Mouse (Mus musculus) 3T3-L1 (cell line): ENCODE results near the gene Eif4h.
A peak's percentile ranks its signal among the peaks of the same experiment; 100 is the strongest.

Experiments used
- DNase-seq: peaks from one replicate; pipeline ENCODE4 v3.0.0-alpha.2; 2015; ENCODE audit warnings: low read depth, low spot score

Gene Eif4h

DNA sequence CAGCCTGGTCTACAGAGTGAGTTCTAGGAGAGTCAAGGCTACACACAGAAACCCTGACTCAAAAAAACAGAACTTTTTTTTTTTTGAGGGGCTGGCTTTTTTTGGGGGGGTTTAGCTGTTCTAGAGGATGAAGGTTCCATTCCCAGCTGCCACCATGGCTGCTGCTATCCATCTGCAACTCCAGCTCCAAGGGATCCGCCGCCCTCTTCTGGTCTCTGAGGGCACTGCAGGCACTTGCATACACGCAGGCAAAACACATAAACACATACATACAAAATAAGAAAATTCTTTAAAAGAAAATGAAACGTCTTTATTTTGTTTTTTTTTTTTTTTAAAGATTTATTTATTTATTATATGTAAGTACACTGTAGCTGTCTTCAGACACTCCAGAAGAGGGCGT, 11.6 kb upstream of the Eif4h start:
- peak; percentile 69 for DNase-seq

DNA sequence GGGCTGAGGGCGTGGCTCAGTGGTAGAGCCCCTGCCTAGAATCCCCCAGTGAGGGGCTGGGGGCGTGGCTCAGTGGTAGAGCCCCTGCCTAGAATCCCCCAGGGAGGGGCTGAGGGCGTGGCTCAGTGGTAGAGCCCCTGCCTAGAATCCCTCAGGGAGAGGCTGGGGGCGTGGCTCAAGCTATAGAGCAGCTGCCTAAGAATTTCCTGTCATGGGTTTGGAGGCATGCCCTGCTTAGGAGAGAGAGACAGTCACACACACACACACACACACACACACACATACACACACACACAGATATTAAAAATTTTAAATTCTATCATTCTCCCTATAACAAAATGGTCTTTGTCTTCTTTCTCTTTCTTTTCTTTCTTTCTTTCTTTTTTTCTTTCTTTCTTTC, 9.7 kb upstream of the Eif4h start:
- DNase-seq = peak; percentile 78

GRCm38 (mm10) chr5:134647394-134647793, 8.1 kb upstream of the Eif4h start:
- no peak for DNase-seq

- DNase-seq = no peak
These were observed 7.2 kb upstream of the Eif4h start for GRCm38 (mm10) chr5:134646461-134646860.

- DNase-seq = peak; percentile 59
These were observed 5.4 kb upstream of the Eif4h start for GRCm38 (mm10) chr5:134644643-134645118.

DNA sequence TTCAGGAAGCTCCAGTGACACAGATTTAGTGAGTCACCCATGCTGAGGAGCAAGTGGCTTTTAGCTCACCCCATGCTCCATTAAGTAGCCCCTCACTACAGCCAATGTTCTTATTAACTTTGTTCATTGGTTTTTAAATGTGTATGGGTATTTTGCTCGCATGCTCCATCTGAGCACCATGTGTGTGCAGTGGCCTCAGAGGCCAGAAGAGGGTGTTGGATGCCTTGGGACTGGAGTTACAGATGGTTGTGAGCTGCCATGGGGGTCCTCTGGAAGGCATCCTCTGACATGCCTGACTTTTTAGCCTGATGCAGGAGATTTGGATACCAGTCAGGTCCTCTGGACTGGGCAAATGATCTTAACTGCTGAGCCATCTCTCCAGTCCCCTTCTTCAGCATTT, 4.8 kb upstream of the Eif4h start:
- no peak for DNase-seq

- DNase-seq = no peak
These were observed 1.1 kb upstream of the Eif4h start for GRCm38 (mm10) chr5:134640371-134640770.

- DNase-seq = peak; percentile 37
These were observed 625 bp downstream of the Eif4h start for GRCm38 (mm10) chr5:134638461-134639268.

DNA sequence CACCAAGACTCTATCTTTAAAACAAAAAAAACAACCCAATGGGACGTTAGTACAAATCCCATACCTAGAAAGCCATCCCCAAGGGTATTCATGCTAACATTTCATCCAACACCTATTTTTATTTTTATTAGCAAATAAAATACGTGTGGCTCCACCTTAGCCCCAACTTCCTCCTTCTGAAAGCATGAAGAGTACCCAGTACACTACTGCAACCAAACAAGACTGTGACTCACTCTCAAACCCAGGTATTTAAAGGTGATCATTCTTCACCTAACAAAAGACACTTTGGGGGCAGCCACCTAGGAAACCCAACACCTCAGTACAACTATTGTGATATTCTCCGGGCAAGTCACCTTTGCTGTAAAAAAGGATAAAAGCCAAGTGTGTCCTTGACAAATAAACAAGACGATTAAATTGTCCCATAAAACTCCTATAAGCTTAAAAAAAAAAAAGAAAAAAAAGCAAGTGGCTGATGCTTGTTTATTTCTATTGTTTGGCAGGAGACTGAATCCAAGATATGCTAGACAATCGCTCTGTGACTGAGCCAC, 1.4 kb downstream of the Eif4h start:
- DNase-seq = no peak

- no peak for DNase-seq
These were observed 6.4 kb downstream of the Eif4h start for GRCm38 (mm10) chr5:134632841-134633240.

DNA sequence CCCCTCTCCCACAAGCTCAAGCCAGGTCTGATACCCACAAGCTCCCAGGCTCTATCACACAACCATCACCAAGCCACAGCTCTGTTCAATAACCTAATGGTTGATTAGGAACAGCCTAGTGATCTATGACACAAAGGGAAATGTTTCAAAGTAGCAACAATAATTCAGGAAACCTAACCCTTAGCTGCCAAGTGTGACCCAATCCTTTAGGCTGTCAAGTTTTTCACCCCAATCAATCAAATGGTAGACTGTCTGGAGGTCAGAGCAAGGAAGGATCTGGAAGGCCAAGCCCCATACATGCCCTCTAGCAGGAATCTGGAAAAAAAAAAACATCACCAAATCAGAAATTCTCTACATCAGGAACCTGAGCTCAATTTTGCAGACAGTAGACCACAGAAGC, 8.5 kb downstream of the Eif4h start:
- DNase-seq = no peak

DNA sequence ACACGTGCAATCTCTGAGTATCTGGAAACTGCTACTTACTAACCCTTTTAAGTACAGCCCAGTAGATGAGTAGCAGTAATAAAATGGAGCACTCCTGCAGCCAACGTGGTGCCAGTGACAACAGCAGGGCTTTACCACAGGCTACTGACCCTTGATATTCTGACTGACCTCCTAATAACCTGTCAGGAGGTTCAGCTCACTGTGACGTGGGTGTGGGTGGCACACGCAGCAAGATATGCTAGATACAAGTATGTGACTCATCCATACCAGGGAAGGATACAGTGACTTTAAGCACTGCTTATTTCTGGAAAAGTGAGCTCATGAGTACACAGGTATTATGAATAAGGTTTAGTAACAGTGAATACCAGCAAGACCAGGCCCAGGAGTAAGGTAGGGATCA, 9.8 kb downstream of the Eif4h start:
- DNase-seq = peak; percentile 60

GRCm38 (mm10) chr5:134622069-134622468, 17.2 kb downstream of the Eif4h start:
- no peak for DNase-seq

DNA sequence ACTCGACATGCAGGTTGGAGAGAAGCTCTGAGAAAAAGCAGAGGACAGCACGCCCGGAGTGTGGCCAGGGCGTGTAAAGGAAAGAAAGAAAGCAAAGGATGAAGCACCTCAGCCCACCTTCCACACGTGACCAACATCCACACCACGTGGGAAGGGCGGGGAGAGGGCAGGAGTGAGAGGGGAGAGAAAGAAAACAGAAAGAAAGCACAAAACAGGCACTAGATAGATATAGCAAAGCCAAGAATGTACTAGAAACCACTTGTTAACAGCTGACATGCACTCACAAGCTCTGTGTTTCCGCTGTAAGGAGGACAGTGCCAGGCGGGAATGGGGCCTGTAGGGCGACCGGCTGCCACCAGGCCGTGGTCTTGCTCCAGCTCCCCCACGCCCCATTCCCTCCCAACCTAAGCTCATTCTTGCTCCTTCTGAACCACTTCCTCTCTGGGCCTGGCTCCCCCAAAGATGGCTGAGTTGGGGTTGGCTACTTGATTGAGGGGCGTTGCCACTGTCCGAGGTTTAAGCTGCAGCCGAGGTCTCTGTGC, 18.1 kb downstream of the Eif4h start:
- DNase-seq = no peak

DNA sequence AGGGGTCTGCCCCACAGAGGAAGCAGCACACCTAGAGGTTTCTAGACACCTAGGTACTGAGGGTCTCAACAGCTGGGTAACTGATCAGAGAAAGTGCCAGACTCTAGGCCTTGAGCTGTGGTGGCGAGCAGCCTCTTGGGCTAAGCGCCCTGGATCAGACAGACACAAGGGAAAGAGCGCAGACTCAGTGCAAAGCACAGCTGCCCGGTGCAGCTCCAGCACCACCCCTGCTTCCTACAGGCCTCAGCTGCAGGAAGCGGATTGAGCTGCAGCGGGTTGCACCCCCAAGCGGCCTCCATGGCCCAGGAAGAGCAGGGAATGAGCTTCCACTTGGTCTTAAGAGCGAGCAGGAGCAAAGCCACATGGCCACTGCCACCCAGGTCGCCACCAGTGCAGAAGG, 18.8 kb downstream of the Eif4h start:
- DNase-seq = no peak

- peak; percentile 68 for DNase-seq
These were observed 22.2 kb downstream of the Eif4h start for GRCm38 (mm10) chr5:134617071-134617470.

GRCm38 (mm10) chr5:134615780-134616179, 23.5 kb downstream of the Eif4h start:
- no peak for DNase-seq

GRCm38 (mm10) chr5:134615380-134615779, 23.9 kb downstream of the Eif4h start:
- DNase-seq = no peak

DNA sequence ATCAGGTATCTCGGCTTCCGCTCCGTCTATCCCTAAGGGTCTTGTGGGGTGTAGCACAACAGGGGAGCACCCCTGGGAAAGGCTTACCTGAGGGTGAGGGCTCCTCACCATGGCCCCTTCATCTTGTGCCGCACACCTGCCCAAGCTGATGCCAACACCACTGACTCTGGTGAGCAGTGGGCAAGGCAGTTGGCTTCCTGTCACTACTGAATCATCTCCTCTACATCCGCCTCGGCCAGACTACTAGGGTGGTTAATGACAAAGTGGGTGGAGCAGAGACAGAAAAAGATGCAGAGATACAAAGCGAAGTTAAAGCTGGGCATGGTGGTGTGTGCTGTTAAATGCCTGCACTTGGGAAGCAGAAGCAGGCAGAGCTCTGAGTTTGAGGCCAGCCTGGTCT, 24.5 kb downstream of the Eif4h start, which contains the start of gene Lat2:
Lat2 (minus strand) TSS at position 224 of the 400 bp plus-strand sequence.
- DNase-seq = no peak

- DNase-seq = no peak
These were observed 25.0 kb downstream of the Eif4h start for GRCm38 (mm10) chr5:134614296-134614695.

DNA sequence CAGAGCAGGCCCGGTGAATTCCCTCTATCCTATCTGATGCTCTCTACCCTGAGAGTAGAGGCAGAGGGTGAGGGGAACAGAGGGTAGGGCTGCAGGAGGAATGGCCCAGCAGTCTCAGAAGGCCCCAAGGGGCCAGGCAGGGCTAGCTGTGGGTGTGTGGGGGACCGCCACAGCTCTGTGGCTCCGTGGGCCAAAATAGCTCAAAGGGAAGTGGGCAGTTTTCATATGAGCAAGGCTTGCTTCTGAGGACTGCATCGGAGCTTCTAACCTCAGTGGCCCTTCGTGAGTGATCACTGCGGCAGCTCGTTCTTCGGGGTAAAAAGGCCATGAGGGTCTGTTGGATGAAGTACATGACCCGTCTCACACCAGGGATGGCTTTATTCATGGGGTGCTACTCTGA, 25.6 kb downstream of the Eif4h start:
- DNase-seq = no peak

DNA sequence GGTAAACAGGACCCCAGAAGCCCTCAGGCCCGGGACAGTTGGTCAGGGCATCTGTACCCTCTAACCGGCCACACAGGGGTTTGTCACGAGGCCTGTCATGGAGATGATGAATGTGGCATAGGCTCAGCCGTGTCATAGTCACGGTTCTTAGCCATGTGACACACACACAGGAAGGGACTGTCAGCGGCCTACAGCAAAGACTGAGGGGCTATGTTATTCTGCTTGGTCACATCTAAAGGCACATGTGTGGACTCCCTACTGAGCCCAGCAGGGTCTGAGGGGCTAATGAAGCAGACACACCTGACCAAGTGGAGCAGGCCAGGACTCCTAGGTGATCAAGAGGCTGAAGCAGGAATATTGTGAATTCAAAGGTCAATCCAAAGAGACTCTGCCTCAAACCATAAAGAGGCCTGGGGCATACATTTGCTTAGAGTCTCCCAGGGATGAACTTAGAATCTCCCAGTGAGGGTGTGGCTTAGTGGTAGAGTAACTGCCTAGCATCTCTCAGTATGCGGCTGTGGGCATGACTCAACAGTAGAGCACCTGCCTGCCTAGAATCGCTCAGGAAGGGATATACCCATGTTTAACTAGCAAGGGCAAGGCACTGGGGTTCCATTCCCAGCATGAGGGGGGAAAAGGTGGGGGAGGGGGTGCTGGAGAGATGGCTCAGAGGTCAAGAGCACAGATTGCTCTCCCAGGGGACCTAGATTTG, 27.3 kb downstream of the Eif4h start:
- peak; percentile 75 for DNase-seq
